Mouse (Mus musculus) B cell, adult 2 months (primary cell): ENCODE measurements around the gene Tenm3.
"Not testable (repeated sequence)": the region's sequence is repeated elsewhere in the genome, so short reads cannot be mapped to it uniquely, and the experiment has no call there.

ENCODE experiments used
- DNase-seq, 2 experiments: peaks; one replicate each; pipeline ENCODE4 v3.0.0; 2022

The Tenm3 gene

DNA sequence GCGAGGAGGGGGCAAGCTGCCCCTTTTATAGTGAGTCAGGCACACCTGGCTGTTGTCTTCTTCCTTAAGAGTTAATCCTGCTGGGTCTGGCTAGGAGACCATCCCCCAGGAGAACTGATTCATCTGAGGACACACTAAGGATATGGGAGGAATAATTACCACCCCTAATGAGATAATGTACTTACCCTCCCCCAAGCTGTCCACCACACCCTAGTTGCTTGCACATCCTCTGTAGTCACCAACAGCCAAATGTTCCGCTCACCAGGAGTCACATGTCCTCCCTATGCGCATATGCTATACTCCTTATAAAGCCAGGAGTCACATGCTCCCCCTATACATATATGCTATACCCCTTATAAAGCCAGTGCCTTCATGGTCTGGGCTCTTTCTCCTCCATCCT lies 662.8 kb downstream of the Tenm3 start:
- no peak for DNase-seq

DNA sequence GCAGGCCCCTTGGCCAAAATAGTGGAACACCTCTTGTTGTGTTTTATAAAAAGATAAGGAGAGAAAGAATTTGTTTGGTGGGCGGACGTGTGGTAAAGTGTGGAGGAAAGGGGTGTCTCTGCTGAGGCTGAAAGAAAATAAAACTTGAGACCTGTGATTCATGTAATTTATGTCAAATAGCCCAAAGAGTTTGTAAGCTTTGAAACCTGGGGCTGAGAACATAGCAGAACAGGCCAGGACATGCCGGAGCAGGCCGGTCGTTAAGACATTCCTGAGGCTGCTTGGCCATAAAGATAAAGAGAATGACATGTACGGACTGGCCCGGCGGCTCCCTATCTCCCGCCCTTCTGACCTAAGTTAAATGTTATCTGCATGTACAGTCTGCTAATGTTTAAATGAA lies 663.6 kb downstream of the Tenm3 start:
- DNase-seq, result not testable (repeated sequence)

DNA sequence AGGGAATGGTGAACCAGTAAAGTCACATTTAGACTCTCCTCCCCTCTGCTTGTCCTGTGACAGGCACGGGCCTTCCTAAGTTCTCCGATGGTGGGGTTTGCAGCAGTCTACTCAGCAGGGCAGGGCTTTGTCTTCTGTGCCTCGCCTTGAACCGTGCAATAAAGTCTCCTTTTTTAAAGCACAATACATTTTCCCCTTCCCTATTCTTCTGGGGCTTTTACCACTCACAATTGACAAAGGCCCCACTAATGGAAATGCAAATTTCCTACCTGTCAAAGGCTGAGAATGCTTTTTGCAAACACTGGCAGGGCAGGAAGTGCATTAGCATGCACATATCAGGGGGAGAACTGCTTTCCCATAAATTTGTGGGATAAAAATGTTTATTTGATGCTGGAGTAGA lies 664.8 kb downstream of the Tenm3 start:
- no peak for DNase-seq

DNA sequence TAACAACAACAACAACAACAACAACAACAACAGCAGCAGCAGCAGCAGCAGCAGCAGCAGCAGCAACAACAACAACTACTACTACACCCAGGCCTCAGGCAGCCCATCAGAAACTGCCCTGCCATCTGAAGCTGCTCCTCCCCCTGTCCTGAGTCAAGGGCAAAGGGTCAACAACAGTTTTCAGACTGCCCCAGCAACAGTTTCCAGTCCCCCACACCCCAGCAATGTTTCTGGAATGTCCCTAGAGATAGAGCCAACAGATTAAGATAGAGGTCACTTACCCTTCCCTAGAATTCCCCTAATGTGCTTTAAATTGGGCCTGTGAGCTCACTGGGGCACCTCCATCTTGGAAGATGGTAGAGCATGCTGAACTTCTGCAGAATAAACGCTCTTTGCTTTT lies 665.9 kb downstream of the Tenm3 start:
- DNase-seq, result no peak
